Mouse (Mus musculus) Patski (cell line): ENCODE results near the gene Enc1. TPM values are rescaled to one million over a fixed set of nuclear protein-coding genes. Genes with fewer than 3 reads are reported as not detected.
"Not testable (repeated sequence)": the region's sequence is repeated elsewhere in the genome, so short reads cannot be mapped to it uniquely, and the experiment has no call there.

Experiments
- ATAC-seq: fragments of 100-300 bp; one replicate; pipeline ENCODE4 v1.8.0; 2021
- CTCF ChIA-PET: fragments of 350-600 bp; sonication (Branson Sonifier 250); formaldehyde crosslinking; loops from one replicate; lab custom pipeline; 2022; ENCODE audit warnings: inconsistent platforms; lab: Charles Lee
- POLR2A ChIA-PET: fragments of 350-600 bp; sonication (Branson Sonifier 250); formaldehyde crosslinking; loops from one replicate; lab custom pipeline; 2022; ENCODE audit warnings: antibody characterized with exemption, inconsistent platforms; lab: Charles Lee
- DNase-seq: peaks from one replicate; pipeline ENCODE4 v3.0.0-alpha.2; 2011; ENCODE audit warnings: low read depth, low spot score
- H3K27me3 ChIP-seq: fragments of 371-371 bp; one replicate; pipeline ENCODE4 v1.5.1; 2021
- CTCF ChIP-seq: fragments of 100-300 bp; IDR thresholded peaks from one replicate; pipeline ENCODE4 v1.5.1; 2021
- in situ Hi-C: fragments of 300-500 bp; cut with MboI; formaldehyde crosslinking; loops from 3 replicates; pipeline ENCODE4 v1.11.1; 2018; ENCODE audit warnings: low pct_unique_long_range_greater_than_20kb, mixed read lengths
- polyA plus RNA-seq: library from polyadenylated mRNA; unstranded; gene quantifications from one replicate; pipeline ENCODE4 v1.2.3, GENCODE M21; 2021

Enc1 gene
- polyA plus RNA-seq, 1 experiment from 2014 or later = 43.7 TPM

GRCm38 (mm10) chr13:97255976-97256848 lies 15.3 kb downstream of the Enc1 start:
- ChIA-PET POLR2A (interaction anchor here (0.7 kb wide), 1 partner anchor 164 kb away, joined by 3 read pairs; no protein-coding TSS in a partner anchor), CTCF (interaction anchor here (1.3 to 2.1 kb wide), 3 partner anchors 13 to 64 kb away, joined by 3 to 9 read pairs (median 3); no protein-coding TSS in a partner anchor)
- in situ Hi-C loops = no loop called here
- H3K27me3 ChIP-seq = no peaks in the 10 kb centered on the region
- ATAC-seq (no peak), DNase-seq (no peak)
- no peak for TF ChIP-seq CTCF

GRCm38 (mm10) chr13:97256849-97257379 lies 16.0 kb downstream of the Enc1 start:
- in situ Hi-C loops = no loop called here
- no peak for DNase-seq
- no peaks in the 10 kb centered on the region for H3K27me3 ChIP-seq
- no peak for ATAC-seq
- no peak for TF ChIP-seq CTCF
- ChIA-PET POLR2A (no interaction called here), CTCF (interaction anchor here (1.4 to 2.1 kb wide), 2 partner anchors 12 to 21 kb away, joined by 3 to 9 read pairs; no protein-coding TSS in a partner anchor)

- no peak for ATAC-seq
- CTCF ChIA-PET = no interaction called here
- TF ChIP-seq CTCF = no peak
- no peaks in the 10 kb centered on the region for H3K27me3 ChIP-seq
- no peak for DNase-seq
- in situ Hi-C loops = no loop called here
- POLR2A ChIA-PET = no interaction called here
Observed at GRCm38 (mm10) chr13:97259271-97259670, 18.4 kb downstream of the Enc1 start.

- DNase-seq (no peak), ATAC-seq (no peak)
- POLR2A ChIA-PET = interaction anchor here (0.7 kb wide), 1 partner anchor 25 kb away, joined by 4 read pairs; no protein-coding TSS in a partner anchor
- TF ChIP-seq CTCF = no peak
- in situ Hi-C loops = no loop called here
- H3K27me3 ChIP-seq = no peaks in the 10 kb centered on the region
- CTCF ChIA-PET = no interaction called here
Observed at GRCm38 (mm10) chr13:97260456-97261180, 19.7 kb downstream of the Enc1 start.

GRCm38 (mm10) chr13:97261549-97261948 lies 20.6 kb downstream of the Enc1 start:
- CTCF ChIA-PET = no interaction called here
- TF ChIP-seq CTCF = no peak
- POLR2A ChIA-PET = interaction anchor here (0.7 kb wide), 1 partner anchor 24 kb away, joined by 4 read pairs; no protein-coding TSS in a partner anchor
- DNase-seq = no peak
- no peaks in the 10 kb centered on the region for H3K27me3 ChIP-seq
- ATAC-seq = no peak
- in situ Hi-C loops = no loop called here

- TF ChIP-seq CTCF = no peak
- no peak for ATAC-seq
- in situ Hi-C loops = no loop called here
- no peaks in the 10 kb centered on the region for H3K27me3 ChIP-seq
- POLR2A ChIA-PET = no interaction called here
- no peak for DNase-seq
- CTCF ChIA-PET = no interaction called here
Observed at GRCm38 (mm10) chr13:97262676-97263075, 21.8 kb downstream of the Enc1 start.

GRCm38 (mm10) chr13:97265534-97265933 lies 24.6 kb downstream of the Enc1 start:
- POLR2A ChIA-PET, in situ Hi-C loops, ATAC-seq, H3K27me3 ChIP-seq, CTCF ChIA-PET, DNase-seq: not testable (repeated sequence)

- CTCF ChIA-PET = no interaction called here
- in situ Hi-C loops = no loop called here
- DNase-seq = no peak
- no peaks in the 10 kb centered on the region for H3K27me3 ChIP-seq
- POLR2A ChIA-PET = no interaction called here
- TF ChIP-seq CTCF = no peak
- ATAC-seq = no peak
Observed at GRCm38 (mm10) chr13:97270723-97271122, 29.8 kb downstream of the Enc1 start.

GRCm38 (mm10) chr13:97271641-97272040 lies 30.7 kb downstream of the Enc1 start:
- TF ChIP-seq CTCF = no peak
- H3K27me3 ChIP-seq = no peaks in the 10 kb centered on the region
- no peak for ATAC-seq
- CTCF ChIA-PET = no interaction called here
- DNase-seq = no peak
- in situ Hi-C loops = no loop called here
- POLR2A ChIA-PET = no interaction called here

- POLR2A ChIA-PET = no interaction called here
- CTCF ChIA-PET = no interaction called here
- H3K27me3 ChIP-seq = no peaks in the 10 kb centered on the region
- TF ChIP-seq CTCF = no peak
- DNase-seq (no peak), ATAC-seq (no peak)
- in situ Hi-C loops = no loop called here
Observed at GRCm38 (mm10) chr13:97274757-97275156, 33.9 kb downstream of the Enc1 start.
